Mouse (Mus musculus): ENCODE measurements around the gene 6030458C11Rik. TPM values are rescaled to one million over a fixed set of nuclear protein-coding genes. Genes with fewer than 3 reads are reported as not detected.
A peak's percentile ranks its signal among the peaks of the same experiment; 100 is the strongest.

6030458C11Rik gene
- total and polyA plus RNA-seq, 2 experiments from 2014 or later = 21.9 to 22.1 TPM

- Histone ChIP-seq H3K4me3 (ENCODE audit: low read depth, low read length) (no peak overlapping the region), H3K4me1 (ENCODE audit: insufficient read depth, low read length) (no peaks in the 10 kb centered on the region), H3K27ac (ENCODE audit: low read depth, low read length) (no peak overlapping the region; the same call in 1 of the 2 replicates), H3K36me3 (ENCODE audit: insufficient read depth, low read length) (no peaks in the 10 kb centered on the region), H3K4me2 (ENCODE audit: low read depth, low read length, poor library complexity, severe bottlenecking) (no peak overlapping the region), H3K9ac (replicated peaks; ENCODE audit: low read length, poor library complexity, severe bottlenecking) (no peak overlapping the region), H3K27me3 (ENCODE audit: insufficient read depth, low read length) (no peaks in the 10 kb centered on the region), H3K9me3 (ENCODE audit: low read length) (no peaks in the 10 kb centered on the region)
- DNase-seq (ENCODE audit: low spot score) = peak; percentile 12
- TF ChIP-seq CTCF (IDR thresholded peaks at IDR 0.05) = peak; percentile 13; the same call in 1 of the 2 replicates
- ATAC-seq (ENCODE audit: low FRiP score) = 0 out of 2 replicates have a peak, but pooled peaks have one; percentile 27
- 52% methylated on average over 11 of the region's 11 CpGs for WGBS
These were observed 50.2 kb downstream of the 6030458C11Rik start for GRCm38 (mm10) chr15:12774149-12774753.

DNA sequence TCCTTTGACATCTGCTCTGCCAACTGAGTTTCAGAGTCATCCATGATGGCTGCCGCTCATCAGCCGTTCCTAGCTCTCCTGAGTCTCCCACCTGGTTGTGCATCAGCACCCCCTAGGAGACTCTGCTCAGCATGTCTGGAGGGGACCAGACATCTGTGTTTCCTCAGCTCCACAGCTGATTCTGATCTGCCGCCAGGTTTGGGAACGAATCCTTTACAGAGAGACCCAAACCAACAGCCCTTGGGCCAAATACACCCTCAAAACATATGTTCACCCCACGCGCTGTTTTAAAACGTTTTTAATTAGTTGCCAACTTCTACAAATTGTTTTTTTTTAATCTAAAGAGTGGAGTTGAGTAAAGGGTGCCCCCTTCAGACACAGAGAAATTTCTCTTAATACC, 53.5 kb downstream of the 6030458C11Rik start:
- H3K9me3 ChIP-seq (ENCODE audit: low read length) = no peaks in the 10 kb centered on the region
- no peaks in the 10 kb centered on the region for H3K4me1 ChIP-seq (ENCODE audit: insufficient read depth, low read length)
- no peak overlapping the region for H3K9ac ChIP-seq (replicated peaks; ENCODE audit: low read length, poor library complexity, severe bottlenecking)
- DNase-seq (ENCODE audit: low spot score) = no peak
- no peak overlapping the region for H3K27ac ChIP-seq (ENCODE audit: low read depth, low read length)
- H3K36me3 ChIP-seq (ENCODE audit: insufficient read depth, low read length) = no peaks in the 10 kb centered on the region
- H3K4me2 ChIP-seq (ENCODE audit: low read depth, low read length, poor library complexity, severe bottlenecking) = no peak overlapping the region
- WGBS = 74% methylated on average over 7 of the region's 7 CpGs
- H3K4me3 ChIP-seq (ENCODE audit: low read depth, low read length) = no peak overlapping the region
- no peaks in the 10 kb centered on the region for H3K27me3 ChIP-seq (ENCODE audit: insufficient read depth, low read length)
- ATAC-seq (ENCODE audit: low FRiP score) = no peak
- no peak for TF ChIP-seq CTCF (IDR thresholded peaks at IDR 0.05)

DNA sequence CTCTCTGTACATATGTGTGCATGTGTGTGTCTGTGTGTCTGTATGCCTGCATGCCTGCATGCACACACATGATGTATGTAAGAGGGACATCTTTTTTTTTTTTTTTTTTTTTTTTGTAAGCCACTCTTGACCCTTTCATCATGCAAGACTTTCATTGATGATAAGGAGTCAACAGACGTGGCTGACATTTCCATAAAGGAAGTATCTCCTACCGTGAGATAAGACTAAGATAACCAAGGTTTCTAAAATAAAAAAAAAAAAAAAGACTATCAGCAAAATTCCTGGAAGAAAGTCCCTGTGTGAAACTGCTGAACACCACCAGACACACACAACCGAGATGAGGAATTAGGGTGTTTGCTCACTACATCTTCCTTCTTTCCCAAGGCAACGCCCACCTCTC, 57.6 kb downstream of the 6030458C11Rik start:
- Histone ChIP-seq H3K27me3 (ENCODE audit: insufficient read depth, low read length) (no peaks in the 10 kb centered on the region), H3K9ac (replicated peaks; ENCODE audit: low read length, poor library complexity, severe bottlenecking) (no peak overlapping the region), H3K9me3 (ENCODE audit: low read length) (no peaks in the 10 kb centered on the region), H3K27ac (ENCODE audit: low read depth, low read length) (no peak overlapping the region), H3K36me3 (ENCODE audit: insufficient read depth, low read length) (no peaks in the 10 kb centered on the region), H3K4me3 (ENCODE audit: low read depth, low read length) (no peak overlapping the region), H3K4me2 (ENCODE audit: low read depth, low read length, poor library complexity, severe bottlenecking) (no peak overlapping the region), H3K4me1 (ENCODE audit: insufficient read depth, low read length) (no peaks in the 10 kb centered on the region)
- no peak for TF ChIP-seq CTCF (IDR thresholded peaks at IDR 0.05)
- no peak for DNase-seq (ENCODE audit: low spot score)
- no peak for ATAC-seq (ENCODE audit: low FRiP score)
- WGBS = 78% methylated on average over 4 of the region's 4 CpGs

DNA sequence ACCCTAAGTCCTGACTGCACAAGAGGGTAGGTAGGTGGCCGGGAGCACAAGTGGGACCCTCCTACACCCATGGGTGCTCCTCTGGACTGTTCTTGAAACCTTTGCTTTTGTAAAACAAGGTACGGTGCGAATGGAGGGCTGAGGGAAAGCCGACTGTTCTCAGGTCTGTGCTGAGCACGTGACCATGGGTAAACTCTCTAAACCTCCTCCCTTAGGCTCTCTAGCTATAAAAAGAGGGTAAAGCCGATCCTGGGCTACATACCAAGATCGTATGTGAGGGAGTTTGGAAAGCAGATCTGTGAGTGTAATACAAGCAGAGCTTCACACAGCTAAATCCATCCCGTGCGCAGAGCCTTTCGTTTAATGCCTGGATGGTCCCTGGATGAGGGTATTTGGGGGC, 61.3 kb downstream of the 6030458C11Rik start:
- H3K4me1 ChIP-seq (ENCODE audit: insufficient read depth, low read length) = no peaks in the 10 kb centered on the region
- H3K4me2 ChIP-seq (ENCODE audit: low read depth, low read length, poor library complexity, severe bottlenecking) = no peak overlapping the region
- no peak overlapping the region for H3K4me3 ChIP-seq (ENCODE audit: low read depth, low read length)
- TF ChIP-seq CTCF (IDR thresholded peaks at IDR 0.05) = no peak
- ATAC-seq (ENCODE audit: low FRiP score) (no peak), DNase-seq (ENCODE audit: low spot score) (no peak)
- no peak overlapping the region for H3K27ac ChIP-seq (ENCODE audit: low read depth, low read length)
- H3K9ac ChIP-seq (replicated peaks; ENCODE audit: low read length, poor library complexity, severe bottlenecking) = no peak overlapping the region
- WGBS = 72% methylated on average over 10 of the region's 10 CpGs
- H3K36me3 ChIP-seq (ENCODE audit: insufficient read depth, low read length) = no peaks in the 10 kb centered on the region
- H3K9me3 ChIP-seq (ENCODE audit: low read length) = no peaks in the 10 kb centered on the region
- no peaks in the 10 kb centered on the region for H3K27me3 ChIP-seq (ENCODE audit: insufficient read depth, low read length)

- Histone ChIP-seq H3K36me3 (ENCODE audit: insufficient read depth, low read length) (no peaks in the 10 kb centered on the region), H3K9me3 (ENCODE audit: low read length) (no peaks in the 10 kb centered on the region), H3K27me3 (ENCODE audit: insufficient read depth, low read length) (no peaks in the 10 kb centered on the region), H3K4me3 (ENCODE audit: low read depth, low read length) (no peak overlapping the region), H3K4me1 (ENCODE audit: insufficient read depth, low read length) (no peaks in the 10 kb centered on the region), H3K9ac (replicated peaks; ENCODE audit: low read length, poor library complexity, severe bottlenecking) (no peak overlapping the region), H3K4me2 (ENCODE audit: low read depth, low read length, poor library complexity, severe bottlenecking) (no peak overlapping the region), H3K27ac (ENCODE audit: low read depth, low read length) (no peak overlapping the region)
- DNase-seq (ENCODE audit: low spot score) (no peak), ATAC-seq (ENCODE audit: low FRiP score) (no peak)
- no peak for TF ChIP-seq CTCF (IDR thresholded peaks at IDR 0.05)
- WGBS = 81% methylated on average over 11 of the region's 11 CpGs
These were observed 62.1 kb downstream of the 6030458C11Rik start for GRCm38 (mm10) chr15:12762258-12762913.

GRCm38 (mm10) chr15:12760747-12761146, 63.7 kb downstream of the 6030458C11Rik start:
- Histone ChIP-seq H3K4me1 (ENCODE audit: insufficient read depth, low read length) (no peaks in the 10 kb centered on the region), H3K4me2 (ENCODE audit: low read depth, low read length, poor library complexity, severe bottlenecking) (no peak overlapping the region), H3K27me3 (ENCODE audit: insufficient read depth, low read length) (no peaks in the 10 kb centered on the region), H3K9ac (replicated peaks; ENCODE audit: low read length, poor library complexity, severe bottlenecking) (no peak overlapping the region), H3K27ac (ENCODE audit: low read depth, low read length) (no peak overlapping the region), H3K9me3 (ENCODE audit: low read length) (no peaks in the 10 kb centered on the region), H3K4me3 (ENCODE audit: low read depth, low read length) (no peak overlapping the region), H3K36me3 (ENCODE audit: insufficient read depth, low read length) (no peaks in the 10 kb centered on the region)
- no peak for DNase-seq (ENCODE audit: low spot score)
- no peak for TF ChIP-seq CTCF (IDR thresholded peaks at IDR 0.05)
- 77% methylated on average over 6 of the region's 6 CpGs for WGBS
- no peak for ATAC-seq (ENCODE audit: low FRiP score)
